Mouse (Mus musculus): ENCODE data around the gene Dennd1b.

- TF ChIP-seq CTCF (IDR thresholded peaks at IDR 0.05) = no peak
- no peak for TF ChIP-seq EP300 (IDR thresholded peaks at IDR 0.05; ENCODE audit: insufficient read depth, low read depth, low read length)
- no peak for TF ChIP-seq POLR2A (IDR thresholded peaks at IDR 0.05; ENCODE audit: insufficient read depth, low read depth, low read length)
Observed at GRCm38 (mm10) chr1:139179707-139180106, 216.5 kb downstream of the Dennd1b start.
